Mouse (Mus musculus) mesoderm, embryonic 11.5 days (tissue): Measurements from ENCODE around the gene Srrm3.

Experiments used
- DNase-seq: peaks from one replicate; pipeline ENCODE4 v3.0.0-alpha.2; 2012; ENCODE audit warnings: low read depth, low spot score

The Srrm3 gene

DNA sequence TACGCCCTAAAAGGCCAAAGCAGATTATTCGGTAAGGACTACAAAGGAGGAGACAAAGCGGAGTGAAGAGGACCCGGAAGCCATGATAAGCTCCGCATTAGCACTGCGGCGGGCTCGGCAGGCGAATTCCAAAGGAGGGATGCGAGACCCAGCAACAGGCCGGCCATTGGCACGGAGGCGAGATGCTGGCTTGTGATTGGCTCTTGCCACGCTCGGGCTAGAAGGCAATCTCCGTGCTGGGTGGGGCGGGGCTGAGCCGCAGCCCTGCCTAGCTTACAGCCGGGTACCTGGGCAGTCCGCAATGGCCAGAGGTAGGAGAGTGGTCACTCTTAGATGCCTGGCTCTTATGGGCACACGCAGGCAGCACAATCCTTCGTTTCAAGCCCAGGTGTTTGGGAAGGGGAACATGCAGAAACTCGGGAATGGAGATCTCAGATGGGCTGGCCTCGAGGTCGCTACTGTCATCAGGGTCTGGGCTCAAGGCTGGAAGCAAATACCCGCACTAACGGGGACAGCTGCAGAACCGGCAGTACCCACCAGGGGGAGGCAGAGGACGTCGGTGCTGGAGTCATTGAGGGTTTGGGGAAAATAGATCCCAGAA lies 97.0 kb downstream of the Srrm3 start:
- DNase-seq: peak; percentile 95

GRCm38 (mm10) chr5:135904259-135904658 lies 97.6 kb downstream of the Srrm3 start:
- no peak for DNase-seq

- DNase-seq: no peak
Measured at GRCm38 (mm10) chr5:135905320-135906225, 98.9 kb downstream of the Srrm3 start.

DNA sequence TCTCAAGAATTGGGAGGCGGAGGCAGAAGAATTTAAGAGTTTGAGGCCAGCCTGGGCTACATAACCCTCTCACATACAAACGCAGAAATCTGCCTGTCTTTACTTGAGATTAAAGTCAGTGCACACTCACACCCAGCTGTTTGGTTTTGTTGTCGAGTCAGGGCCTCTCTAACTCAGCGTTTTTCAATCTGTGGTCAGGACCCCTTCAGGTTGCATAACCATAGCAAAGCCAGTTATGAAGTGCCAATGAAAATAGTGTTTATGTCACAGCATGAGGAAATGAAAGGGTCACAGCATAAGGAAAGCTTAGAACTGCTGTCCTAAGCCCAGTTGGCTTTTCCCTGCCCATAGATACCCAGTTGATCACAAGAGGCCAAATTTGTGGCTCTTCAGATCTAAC lies 100.2 kb downstream of the Srrm3 start:
- DNase-seq: no peak

GRCm38 (mm10) chr5:135907256-135907655 lies 100.6 kb downstream of the Srrm3 start:
- no peak for DNase-seq

DNA sequence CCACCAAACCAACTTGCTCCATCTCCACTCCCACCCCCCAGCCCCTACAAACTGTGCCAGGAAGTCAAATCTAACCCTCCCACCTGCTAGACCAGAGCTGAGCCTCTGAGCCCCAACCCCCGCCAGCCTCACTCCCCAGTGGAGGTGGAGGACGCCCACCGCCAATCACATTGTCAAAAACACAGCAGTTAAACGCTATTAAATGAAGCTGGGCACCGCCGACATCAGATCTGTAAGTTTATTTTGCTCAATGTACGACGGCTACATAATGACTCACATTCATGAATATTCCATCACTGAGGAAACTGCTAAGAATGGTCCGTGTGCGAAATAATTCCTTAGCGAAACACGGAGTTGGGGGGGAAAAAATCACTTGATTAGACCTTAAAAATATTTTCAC lies 101.5 kb downstream of the Srrm3 start:
- no peak for DNase-seq

DNA sequence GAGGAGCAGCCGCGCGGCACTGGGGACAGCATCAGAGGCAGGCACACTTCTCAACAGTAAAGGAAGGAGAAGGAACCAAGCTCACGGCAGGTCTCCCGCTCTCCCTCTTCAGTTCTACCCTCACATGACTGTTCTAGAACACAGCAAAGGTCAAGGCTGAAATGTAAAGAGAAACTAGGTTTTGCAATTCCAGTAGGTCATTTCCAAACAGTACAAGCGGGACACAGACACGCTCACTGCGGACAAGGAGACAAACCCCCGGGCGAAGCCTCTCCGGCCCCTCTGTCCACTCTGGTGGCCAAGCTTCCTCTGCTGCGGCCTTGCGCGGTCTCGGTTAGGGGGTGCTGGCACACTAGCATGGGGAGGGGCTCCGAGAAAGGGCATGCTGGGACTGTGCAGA lies 102.3 kb downstream of the Srrm3 start:
- DNase-seq: no peak

- no peak for DNase-seq
Measured at GRCm38 (mm10) chr5:135909646-135910045, 103.0 kb downstream of the Srrm3 start.

GRCm38 (mm10) chr5:135910813-135911212 lies 104.1 kb downstream of the Srrm3 start:
- no peak for DNase-seq

- DNase-seq: no peak
Measured at GRCm38 (mm10) chr5:135911633-135912220, 105.0 kb downstream of the Srrm3 start.

GRCm38 (mm10) chr5:135913201-135913600 lies 106.5 kb downstream of the Srrm3 start:
- DNase-seq: no peak

DNA sequence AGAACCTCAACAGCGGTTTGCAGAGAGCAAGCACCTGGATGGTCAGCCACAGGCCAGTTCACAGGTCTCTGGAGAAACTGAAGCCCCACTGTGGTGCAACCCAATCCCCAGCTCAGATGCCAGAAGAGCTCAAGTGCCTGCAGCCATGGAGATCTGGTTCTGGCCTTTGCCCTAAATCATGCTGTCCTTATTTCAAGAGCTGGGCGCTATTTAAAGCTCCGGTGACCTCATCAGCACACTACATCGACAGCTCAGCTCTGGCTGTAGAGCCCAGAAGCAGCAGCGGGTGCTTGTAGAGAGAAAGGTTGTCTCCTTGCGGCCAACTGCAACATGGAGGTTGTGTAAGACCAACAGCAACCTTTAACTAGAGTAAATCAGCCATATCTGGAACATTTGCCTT lies 107.5 kb downstream of the Srrm3 start:
- DNase-seq: no peak

GRCm38 (mm10) chr5:135916051-135916565 lies 109.4 kb downstream of the Srrm3 start:
- DNase-seq: no peak

DNA sequence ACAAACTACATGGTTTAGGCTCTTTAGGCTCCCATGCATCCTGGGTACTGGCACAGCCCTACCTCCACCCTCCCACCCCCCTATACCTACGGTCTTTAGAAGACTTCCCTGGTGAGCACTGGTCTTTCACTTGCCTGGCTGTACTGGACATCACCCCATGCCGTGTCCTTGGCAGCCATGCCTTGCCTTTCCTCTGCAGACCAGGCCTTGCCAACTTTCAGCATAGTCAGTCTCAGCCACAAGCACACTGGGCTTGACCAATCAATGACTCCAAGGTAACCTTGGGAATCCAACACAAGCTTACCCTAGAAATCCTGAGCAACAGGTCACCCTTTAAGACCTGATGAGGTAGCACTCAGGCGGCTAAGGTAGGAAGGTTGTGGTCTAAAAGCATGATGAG lies 109.9 kb downstream of the Srrm3 start:
- DNase-seq: no peak

- DNase-seq: no peak
Measured at GRCm38 (mm10) chr5:135917327-135918058, 110.8 kb downstream of the Srrm3 start.

DNA sequence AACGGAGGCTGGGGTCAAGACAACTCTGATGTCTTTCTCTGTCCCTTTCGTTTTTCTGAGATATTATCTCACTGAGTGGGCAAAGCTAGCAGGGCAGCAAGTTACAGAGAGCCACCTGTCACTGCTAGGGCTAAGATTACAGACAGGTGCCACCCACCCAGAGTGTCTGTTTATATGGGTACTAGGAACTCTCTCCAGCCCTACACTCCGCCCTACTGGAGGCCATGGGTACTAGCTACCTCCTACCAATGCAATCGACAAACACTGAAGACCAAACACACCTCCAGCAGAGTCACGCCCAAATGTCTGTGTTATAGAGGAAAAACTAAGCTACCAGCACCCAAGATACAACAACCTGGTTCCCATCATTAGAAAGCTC lies 111.4 kb downstream of the Srrm3 start:
- DNase-seq: no peak

- no peak for DNase-seq
Measured at GRCm38 (mm10) chr5:135918593-135918992, 111.9 kb downstream of the Srrm3 start.

- no peak for DNase-seq
Measured at GRCm38 (mm10) chr5:135919902-135920301, 113.2 kb downstream of the Srrm3 start.

DNA sequence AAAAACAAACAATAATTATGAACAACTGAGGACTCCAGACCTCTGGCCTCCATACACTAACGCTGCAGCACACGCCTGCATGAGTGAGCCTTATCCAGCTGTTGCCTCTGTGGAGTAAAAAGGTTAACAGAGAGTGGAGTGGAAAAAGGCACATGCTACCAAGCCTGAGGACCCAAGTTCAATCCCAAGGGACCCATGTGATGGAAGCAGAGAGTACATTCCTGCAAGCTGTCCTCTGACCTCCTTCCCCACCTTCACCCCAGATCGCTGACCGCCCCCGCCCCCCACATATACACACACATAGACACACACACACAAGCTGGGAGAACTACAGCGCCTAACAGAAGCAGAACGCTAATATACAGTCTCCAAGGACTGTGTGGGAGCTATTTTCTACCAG lies 117.2 kb downstream of the Srrm3 start:
- DNase-seq: no peak
